Mouse (Mus musculus): ENCODE data around the gene Hbq1a. TPM values are rescaled to one million over a fixed set of nuclear protein-coding genes. Genes with fewer than 3 reads are reported as not detected.

Gene Hbq1a
- polyA plus RNA-seq, 1 experiment: not detected

DNA sequence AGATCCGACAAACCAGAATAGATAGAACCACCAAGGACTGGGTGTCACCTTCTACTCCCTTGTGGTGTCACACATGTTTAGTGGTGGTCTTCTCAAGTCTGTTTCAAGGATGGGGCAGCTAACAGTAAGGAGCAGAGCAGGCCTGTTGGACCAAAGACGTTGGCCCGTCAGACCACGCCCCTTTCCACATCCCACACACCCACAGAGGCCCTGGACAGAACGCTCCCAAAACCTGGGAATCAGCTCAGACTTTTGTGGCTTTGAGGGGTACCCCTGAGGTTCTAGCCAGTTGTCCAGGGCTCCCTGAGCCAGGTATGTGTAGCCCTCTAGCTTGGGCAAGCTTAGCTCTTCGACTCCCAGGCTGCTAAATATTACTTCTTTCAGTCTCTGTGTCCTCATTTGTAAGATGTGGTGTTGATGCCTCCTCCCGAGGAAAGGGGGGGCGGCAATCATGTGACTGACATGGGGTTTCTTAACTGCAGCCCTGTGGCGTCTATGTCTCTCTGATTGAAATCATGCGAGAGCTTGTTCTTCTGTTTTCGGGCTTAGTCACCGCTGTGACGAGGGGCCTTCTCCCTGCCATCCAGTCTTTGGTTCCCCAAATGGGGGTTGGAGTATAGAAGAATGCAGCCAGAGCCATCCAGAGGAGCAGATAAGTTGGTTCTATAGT lies 49.5 kb downstream of the Hbq1a start:
- whole genome bisulfite sequencing: 59% methylated on average over 13 of the region's 13 CpGs
- DNase-seq (ENCODE audit: low read depth, low spot score): no peak

Other genes starting within 250 kb of the Hbq1a start
- gene Il9r, start 99.8 kb upstream of the Hbq1a start, polyA plus RNA-seq (2012; rRNA removed): 1.3 and 2.3 TPM in 2 replicates
- gene Snrnp25, start 94.7 kb upstream of the Hbq1a start, polyA plus RNA-seq (2012; rRNA removed): 22.2 and 28.9 TPM in 2 replicates
- gene Rhbdf1, start 77.8 kb upstream of the Hbq1a start, polyA plus RNA-seq (2012; rRNA removed): 42.0 and 45.2 TPM in 2 replicates
- gene Mpg, start 73.6 kb upstream of the Hbq1a start, polyA plus RNA-seq (2012; rRNA removed): 9.3 and 10.3 TPM in 2 replicates
- gene Nprl3, start 32.4 kb upstream of the Hbq1a start, polyA plus RNA-seq (2012; rRNA removed): 32.7 and 45.3 TPM in 2 replicates
- gene Hba-x, start 23.7 kb upstream of the Hbq1a start, polyA plus RNA-seq (2012; rRNA removed): not detected in 2 replicates
- gene Hba-a1, start 16.6 kb upstream of the Hbq1a start, polyA plus RNA-seq (2012; rRNA removed): 63.7 and 70.9 TPM in 2 replicates
- not detected in 2 replicates for gene Hbq1b, start 13.1 kb upstream of the Hbq1a start, polyA plus RNA-seq (2012; rRNA removed)
- gene Hba-a2, start 3.6 kb upstream of the Hbq1a start, polyA plus RNA-seq (2012; rRNA removed): 127 and 153 TPM in 2 replicates
- 3.4 and 3.7 TPM in 2 replicates for gene Sh3pxd2b, start 47.8 kb downstream of the Hbq1a start, polyA plus RNA-seq (2012; rRNA removed)
- 2.8 and 3.6 TPM in 2 replicates for gene Ubtd2, start 155.3 kb downstream of the Hbq1a start, polyA plus RNA-seq (2012; rRNA removed)
- 0.33 TPM in 1 of 2 replicates, not detected in the other for gene Efcab9, start 232.0 kb downstream of the Hbq1a start, polyA plus RNA-seq (2012; rRNA removed)
- 13.5 and 30.5 TPM in 2 replicates for gene Stk10, start 233.2 kb downstream of the Hbq1a start, polyA plus RNA-seq (2012; rRNA removed)